Mouse (Mus musculus) forebrain, embryonic 14.5 days (tissue): ENCODE measurements around the gene Ttc9c. TPM values are rescaled to one million over a fixed set of nuclear protein-coding genes. Genes with fewer than 3 reads are reported as not detected.
"Not testable (repeated sequence)": the region's sequence is repeated elsewhere in the genome, so short reads cannot be mapped to it uniquely, and the experiment has no call there.

Experiments
- ATAC-seq: fragments of 200-750 bp; cut with Nextera tagmentation; 2 replicates; pipeline ENCODE4 v1.8.0; 2017; ENCODE audit warnings: mild to moderate bottlenecking, moderate library complexity
- DNase-seq: peaks from one replicate; pipeline ENCODE4 v3.0.0-alpha.2; 2015; ENCODE audit warnings: low spot score
- H3K27ac ChIP-seq: fragments of 300-500 bp; sonication (generic); 2 replicates; pipeline ENCODE4 v1.5.1; 2014; ENCODE audit warnings: low read depth, mild to moderate bottlenecking, control low read depth, low read length, moderate library complexity
- H3K27me3 ChIP-seq: fragments of 300-500 bp; sonication (generic); replicated peaks from 2 replicates; pipeline ENCODE4 v1.6.1; 2014; ENCODE audit warnings: low read length, control low read depth, mixed read lengths; ENCODE audit not compliant: control insufficient read depth, insufficient read depth
- H3K36me3 ChIP-seq: fragments of 300-500 bp; sonication (generic); 2 replicates; pipeline ENCODE4 v1.6.1; 2014; ENCODE audit warnings: low read length, control low read depth; ENCODE audit not compliant: control insufficient read depth, insufficient read depth
- H3K4me1 ChIP-seq: fragments of 300-500 bp; sonication (generic); 2 replicates; pipeline ENCODE4 v1.6.1; 2014; ENCODE audit warnings: antibody characterized with exemption, low read length, control low read depth; ENCODE audit not compliant: control insufficient read depth, insufficient read depth
- H3K4me2 ChIP-seq: fragments of 300-500 bp; sonication (generic); 2 replicates; pipeline ENCODE4 v1.6.1; 2014; ENCODE audit warnings: mild to moderate bottlenecking, control low read depth, low read length
- H3K4me3 ChIP-seq: fragments of 300-500 bp; sonication (generic); 2 replicates; pipeline ENCODE4 v1.5.1; 2014; ENCODE audit warnings: low read depth, low read length, control low read depth
- H3K9ac ChIP-seq: fragments of 300-500 bp; sonication (generic); 2 replicates; pipeline ENCODE4 v1.6.1; 2014; ENCODE audit warnings: mild to moderate bottlenecking, low read length, control low read depth, moderate library complexity
- H3K9me3 ChIP-seq: fragments of 300-500 bp; sonication (generic); replicated peaks from 2 replicates; pipeline ENCODE4 v1.6.1; 2016; ENCODE audit warnings: low read length, control low read depth, mixed read lengths; ENCODE audit not compliant: control insufficient read depth
- WGBS: fragments of 180-500 bp; shearing (Covaris S2); extraction: QIAGEN DNeasy Blood & Tissue Kit; methylation state at CpG from one replicate; pipeline ENCODE4 v1.1.7; 2014; 5-methylcytosine and 5-hydroxymethylcytosine counted together
- polyA plus RNA-seq: library from polyadenylated mRNA; unstranded; fragments of >200 nt; fragmentation: Nextera tagmentation; extraction: Ambion mirVana; gene quantifications from 2 replicates; pipeline ENCODE4 v1.2.1, GENCODE M21; 2014

The Ttc9c gene
- polyA plus RNA-seq, 1 experiment from 2014 or later, result 50.7 TPM

- H3K36me3 ChIP-seq, result peaks cover 49% of the 10 kb centered on the region
- H3K4me3 ChIP-seq, H3K9me3 ChIP-seq, H3K4me2 ChIP-seq, H3K27me3 ChIP-seq, DNase-seq, ATAC-seq, H3K9ac ChIP-seq: not testable (repeated sequence)
- WGBS, result 98% methylated on average over 10 of the region's 10 CpGs
- H3K27ac ChIP-seq, result 0 out of 2 replicates have a peak overlapping the region, but pooled peaks have one; percentile 5
- peaks cover 15% of the 10 kb centered on the region for H3K4me1 ChIP-seq
These were observed 17.2 kb upstream of the Ttc9c start for GRCm38 (mm10) chr19:8836327-8836726.

DNA sequence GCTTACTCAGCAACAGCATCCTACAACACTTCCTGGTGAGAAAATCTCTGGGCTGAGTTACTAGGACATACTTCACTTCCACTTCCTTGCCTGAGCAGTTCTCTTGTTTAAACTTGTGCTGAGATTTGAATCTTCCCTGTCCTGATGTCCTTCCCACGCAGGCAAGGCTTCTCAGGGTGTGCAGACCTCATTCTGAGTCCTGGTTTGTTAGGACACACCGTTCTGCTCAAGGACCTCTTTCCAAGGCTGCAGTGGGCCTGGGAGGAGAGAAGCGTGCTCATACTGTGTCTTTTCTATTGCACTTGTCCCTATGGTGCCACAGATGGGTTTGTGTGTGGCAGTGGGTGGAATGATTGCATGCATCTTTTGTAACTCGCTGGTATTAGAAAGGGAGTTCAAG is 13.8 kb upstream of the Ttc9c start:
- no peak overlapping the region for H3K4me2 ChIP-seq
- H3K36me3 ChIP-seq, result peaks cover 79% of the 10 kb centered on the region
- no peaks in the 10 kb centered on the region for H3K9me3 ChIP-seq
- WGBS, result 89% methylated on average over 4 of the region's 4 CpGs
- H3K4me3 ChIP-seq, result no peak overlapping the region
- no peak overlapping the region for H3K27ac ChIP-seq
- peaks cover 4% of the 10 kb centered on the region; the same call in 1 of the 2 replicates for H3K4me1 ChIP-seq
- no peak overlapping the region for H3K9ac ChIP-seq
- ATAC-seq (no peak), DNase-seq (no peak)
- no peaks in the 10 kb centered on the region for H3K27me3 ChIP-seq

DNA sequence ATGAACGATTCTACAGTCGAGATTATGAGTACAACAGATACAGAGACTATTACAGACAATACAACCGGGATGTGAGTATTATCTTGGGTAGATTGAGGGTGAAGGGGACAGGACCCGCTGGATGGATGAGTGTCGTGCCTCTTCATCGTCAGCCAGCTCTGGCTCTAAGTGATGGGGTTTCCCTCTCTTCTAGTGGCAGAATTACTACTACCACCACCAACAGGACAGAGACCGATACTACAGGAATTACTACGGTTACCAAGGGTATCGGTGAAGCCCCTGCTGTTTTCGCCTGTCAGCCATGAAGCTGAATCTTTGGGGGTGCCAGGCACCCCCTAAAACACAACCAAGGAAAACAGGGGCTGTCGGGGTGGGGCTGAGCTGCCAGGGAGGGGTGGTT is 12.1 kb upstream of the Ttc9c start:
- Histone ChIP-seq H3K4me2 (no peak overlapping the region), H3K4me1 (no peaks in the 10 kb centered on the region), H3K9ac (no peak overlapping the region), H3K9me3 (no peaks in the 10 kb centered on the region), H3K36me3 (peaks cover 94% of the 10 kb centered on the region), H3K27me3 (no peaks in the 10 kb centered on the region), H3K27ac (no peak overlapping the region), H3K4me3 (no peak overlapping the region)
- no peak for ATAC-seq
- WGBS, result 84% methylated on average over 11 of the region's 11 CpGs
- no peak for DNase-seq

DNA sequence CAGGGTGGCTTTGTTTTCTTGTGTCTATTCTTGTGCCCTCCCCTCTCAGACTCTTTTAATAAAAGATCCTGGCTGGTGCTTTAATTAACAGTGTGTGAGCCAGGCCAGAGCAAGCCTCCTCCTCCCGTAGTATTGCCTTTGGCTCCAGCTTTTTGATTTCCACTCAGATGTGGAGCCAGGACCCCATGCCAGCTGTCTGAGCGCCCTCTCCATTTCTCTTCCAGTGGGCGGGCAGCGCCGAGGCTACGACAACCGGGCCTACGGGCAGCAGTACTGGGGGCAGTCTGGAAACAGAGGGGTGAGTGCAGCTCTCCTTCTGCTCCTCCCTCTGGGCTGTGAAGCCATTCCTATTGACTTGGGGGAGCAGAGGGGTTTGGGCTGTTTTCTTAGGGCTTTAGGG is 11.5 kb upstream of the Ttc9c start:
- 88% methylated on average over 8 of the region's 8 CpGs for WGBS
- ATAC-seq, result 0 out of 2 replicates have a peak, but pooled peaks have one; percentile 20

GRCm38 (mm10) chr19:8829660-8830059 is 10.5 kb upstream of the Ttc9c start, which contains the start of gene AC129217.1:
Gene AC129217.1 (plus strand): TSS chr19:8829773.
- Histone ChIP-seq H3K4me3 (no peak within 1 kb of the TSS), H3K27ac (no peak within 1 kb of the TSS), H3K9me3 (no peaks in the 10 kb centered on the region), H3K4me2 (no peak within 1 kb of the TSS), H3K4me1 (no peaks in the 10 kb centered on the region), H3K36me3 (peaks cover 98% of the 10 kb centered on the region), H3K9ac (no peak within 1 kb of the TSS), H3K27me3 (no peaks in the 10 kb centered on the region)
- ATAC-seq (no peak), DNase-seq (no peak)
- 85% methylated on average over 8 of the region's 8 CpGs for WGBS

More for the DNA sequence above, 11.5 kb upstream of the Ttc9c start:
- Histone ChIP-seq H3K27ac (no peak overlapping the region), H3K9me3 (no peaks in the 10 kb centered on the region), H3K4me3 (no peak overlapping the region), H3K9ac (no peak overlapping the region), H3K27me3 (no peaks in the 10 kb centered on the region), H3K4me2 (no peak overlapping the region), H3K4me1 (no peaks in the 10 kb centered on the region), H3K36me3 (peaks cover 97% of the 10 kb centered on the region)
- DNase-seq, result peak; percentile 44

DNA sequence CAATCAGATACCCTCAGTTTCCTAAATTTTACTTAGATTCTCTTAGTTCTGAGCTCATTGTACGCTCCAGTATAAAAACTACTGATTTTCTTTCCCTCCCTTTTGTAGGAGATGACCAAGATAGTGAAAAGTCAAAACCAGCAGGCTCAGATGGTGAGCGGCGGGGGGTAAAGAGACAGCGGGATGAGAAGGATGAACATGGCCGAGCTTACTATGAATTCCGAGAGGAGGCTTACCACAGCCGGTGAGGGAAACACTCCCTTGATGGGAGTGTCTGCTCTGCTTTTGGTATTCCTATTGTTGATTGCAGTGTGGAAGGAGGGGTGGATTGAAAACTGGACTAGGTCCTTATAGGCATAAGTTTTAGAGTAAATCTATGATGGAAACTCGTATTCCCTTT is 3.6 kb upstream of the Ttc9c start:
- H3K4me3 ChIP-seq, result peak overlapping the region; percentile 99
- no peaks in the 10 kb centered on the region for H3K9me3 ChIP-seq
- H3K27me3 ChIP-seq, result no peaks in the 10 kb centered on the region
- H3K36me3 ChIP-seq, result peaks cover 48% of the 10 kb centered on the region
- peaks cover 26% of the 10 kb centered on the region for H3K4me1 ChIP-seq
- 73% methylated on average over 8 of the region's 8 CpGs for WGBS
- H3K4me2 ChIP-seq, result peak overlapping the region; percentile 88
- no peak overlapping the region for H3K27ac ChIP-seq
- no peak for DNase-seq
- H3K9ac ChIP-seq, result peak overlapping the region; percentile 95
- ATAC-seq, result no peak

GRCm38 (mm10) chr19:8821146-8821545 is 2.0 kb upstream of the Ttc9c start:
- Histone ChIP-seq H3K4me3 (peak overlapping the region; percentile 99), H3K9ac (peak overlapping the region; percentile 95), H3K27ac (no peak overlapping the region), H3K36me3 (peaks cover 34% of the 10 kb centered on the region), H3K27me3 (no peaks in the 10 kb centered on the region), H3K4me1 (peaks cover 35% of the 10 kb centered on the region), H3K4me2 (peak overlapping the region; percentile 88), H3K9me3 (no peaks in the 10 kb centered on the region)
- 3% methylated on average over 7 of the region's 7 CpGs for WGBS
- ATAC-seq (no peak), DNase-seq (no peak)

GRCm38 (mm10) chr19:8820424-8820956 is 1.4 kb upstream of the Ttc9c start:
- H3K9me3 ChIP-seq, result no peaks in the 10 kb centered on the region
- no peaks in the 10 kb centered on the region for H3K27me3 ChIP-seq
- no peak for DNase-seq
- peak overlapping the region; percentile 95 for H3K9ac ChIP-seq
- H3K4me3 ChIP-seq, result peak overlapping the region; percentile 99
- ATAC-seq, result peak; percentile 10; the same call in 1 of the 2 replicates
- 0% methylated on average over 37 of the region's 48 CpGs for WGBS
- peak overlapping the region; percentile 99 for H3K27ac ChIP-seq
- H3K4me2 ChIP-seq, result peak overlapping the region; percentile 88
- peaks cover 38% of the 10 kb centered on the region for H3K4me1 ChIP-seq
- H3K36me3 ChIP-seq, result peaks cover 31% of the 10 kb centered on the region

GRCm38 (mm10) chr19:8819596-8820423 is 677 bp upstream of the Ttc9c start, which contains the start of gene Hnrnpul2:
Gene Hnrnpul2 (plus strand): TSS chr19:8820010.
- H3K4me1 ChIP-seq, result peaks cover 38% of the 10 kb centered on the region
- H3K9me3 ChIP-seq, result no peaks in the 10 kb centered on the region
- H3K27ac ChIP-seq, result peak within 1 kb of the TSS; percentile 99
- ATAC-seq (peak; percentile 95), DNase-seq (peak; percentile 99)
- WGBS, result under 1% methylated on average over 82 of the region's 83 CpGs
- H3K27me3 ChIP-seq, result no peaks in the 10 kb centered on the region
- H3K4me3 ChIP-seq, result peak within 1 kb of the TSS; percentile 99
- peak within 1 kb of the TSS; percentile 95 for H3K9ac ChIP-seq
- peaks cover 31% of the 10 kb centered on the region for H3K36me3 ChIP-seq
- H3K4me2 ChIP-seq, result peak within 1 kb of the TSS; percentile 88
